8 mouse cellular contexts compared by ENCODE assay signal in the genomic region with DNA sequence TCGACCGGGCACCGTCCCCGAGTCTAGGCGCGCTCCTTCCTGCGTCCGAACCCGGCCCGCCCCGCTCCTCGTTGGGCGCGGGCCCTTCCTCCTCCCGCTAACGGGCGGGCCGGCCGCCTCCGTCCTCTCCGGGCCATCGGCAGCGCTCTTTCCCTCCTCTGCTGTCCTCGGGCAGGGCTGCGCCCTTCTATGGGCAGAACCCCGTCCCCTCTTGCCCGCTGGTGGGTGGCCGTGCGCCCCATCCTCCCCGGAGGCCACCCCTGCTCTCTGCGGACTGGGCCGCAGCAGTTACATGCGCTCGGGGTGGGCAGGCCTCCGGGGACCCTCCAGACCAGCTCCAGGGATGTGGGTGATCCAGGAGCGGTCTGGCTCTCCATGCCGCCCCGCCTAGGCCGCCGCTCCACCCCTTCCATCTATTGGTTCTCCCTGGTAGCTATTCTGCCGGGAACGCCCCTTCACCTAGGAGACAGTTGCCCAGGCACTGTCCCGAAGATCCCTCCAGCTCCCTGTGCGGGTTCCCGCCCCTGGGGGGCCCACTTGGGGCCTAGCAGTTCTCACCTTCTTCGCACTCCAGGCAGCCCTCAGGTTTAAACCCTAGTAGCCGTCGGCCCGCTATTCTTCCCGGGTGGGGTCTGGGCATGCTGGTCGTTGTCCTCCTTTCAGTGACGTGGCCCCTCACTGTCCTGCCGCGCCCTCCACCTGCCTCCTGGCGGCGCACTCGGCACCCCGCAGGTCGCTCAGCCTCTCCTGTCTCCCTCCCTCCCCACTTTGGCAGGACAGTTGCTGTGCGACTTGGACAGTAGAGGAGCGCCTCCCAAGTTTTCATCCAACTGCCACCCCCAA. TPM values are rescaled to one million over a fixed set of nuclear protein-coding genes. Genes with fewer than 3 reads are reported as not detected.
DNase-seq lines count a peak whose midpoint lies in the region; ATAC-seq and TF ChIP-seq lines count a peak whose summit lies in the region.

No protein-coding gene starts in this region.

- no peaks in the 10 kb centered on the region for H3K9me3 ChIP-seq in embryonic facial prominence, embryonic 12.5 days
- H3K9me3 ChIP-seq in limb, embryonic 11.5 days (ENCODE audit: control insufficient read depth, low read length): no peaks in the 10 kb centered on the region
- H3K9me3 ChIP-seq in midbrain, embryonic 13.5 days: no peaks in the 10 kb centered on the region

- no peak for TF ChIP-seq POLR2A in kidney, adult 2 months (IDR thresholded peaks at IDR 0.05; ENCODE audit: low read depth, low read length)

- under 1% methylated on average over 59 of the region's 61 CpGs for WGBS in embryonic facial prominence, embryonic 12.5 days
- under 1% methylated on average over 61 of the region's 61 CpGs for WGBS in kidney, adult 2 months
- 0% methylated on average over 57 of the region's 61 CpGs for WGBS in limb, embryonic 11.5 days
- WGBS in midbrain, embryonic 13.5 days: under 1% methylated on average over 58 of the region's 61 CpGs

- peaks cover 15% of the 10 kb centered on the region for H3K4me1 ChIP-seq in embryonic facial prominence, embryonic 12.5 days
- H3K4me1 ChIP-seq in kidney, adult 2 months (ENCODE audit: control insufficient read depth, insufficient read depth, low read length): peaks cover 8% of the 10 kb centered on the region; the same call in 1 of the 2 replicates
- peaks cover 11% of the 10 kb centered on the region for H3K4me1 ChIP-seq in limb, embryonic 11.5 days (ENCODE audit: control insufficient read depth, insufficient read depth, low read length)
- peaks cover 22% of the 10 kb centered on the region for H3K4me1 ChIP-seq in midbrain, embryonic 13.5 days (replicated peaks)

- peak overlapping the region; percentile 97 for H3K4me3 ChIP-seq in embryonic facial prominence, embryonic 12.5 days
- H3K4me3 ChIP-seq in kidney, adult 2 months (ENCODE audit: insufficient read depth, low read depth, low read length): peak overlapping the region; percentile 75
- peak overlapping the region; percentile 86 for H3K4me3 ChIP-seq in limb, embryonic 11.5 days (ENCODE audit: low read depth, low read length)
- peak overlapping the region; percentile 99 for H3K4me3 ChIP-seq in midbrain, embryonic 13.5 days (replicated peaks)

- peak overlapping the region; percentile 91 for H3K9ac ChIP-seq in embryonic facial prominence, embryonic 12.5 days
- H3K9ac ChIP-seq in limb, embryonic 11.5 days (ENCODE audit: low read length): peak overlapping the region; percentile 81
- peak overlapping the region; percentile 96 for H3K9ac ChIP-seq in midbrain, embryonic 13.5 days (replicated peaks)

- DNase-seq in 3T3-L1 (ENCODE audit: low read depth, low spot score): peak; percentile 95
- DNase-seq in adrenal gland, postnatal 36 days: peak; percentile 94 to 95
- peak; percentile 80 to 85 for DNase-seq in heart, adult 18-20 months
- peak; percentile 92 for DNase-seq in kidney, adult 2 months
- peak; percentile 83 for DNase-seq in limb, embryonic 11.5 days (ENCODE audit: low spot score)
- DNase-seq in spleen, adult 12 weeks (ENCODE audit: low spot score): peak; percentile 86

- peak overlapping the region; percentile 92 for H3K4me2 ChIP-seq in embryonic facial prominence, embryonic 12.5 days (replicated peaks)
- peak overlapping the region; percentile 98 for H3K4me2 ChIP-seq in limb, embryonic 11.5 days (ENCODE audit: low read depth, severe bottlenecking)
- peak overlapping the region; percentile 95 for H3K4me2 ChIP-seq in midbrain, embryonic 13.5 days (replicated peaks)

- H3K27ac ChIP-seq in embryonic facial prominence, embryonic 12.5 days: peak overlapping the region; percentile 86
- H3K27ac ChIP-seq in kidney, adult 2 months (ENCODE audit: insufficient read depth, low read depth, low read length): peak overlapping the region; percentile 28
- H3K27ac ChIP-seq in limb, embryonic 11.5 days (replicated peaks; ENCODE audit: low read depth, low read length): peak overlapping the region; percentile 74
- H3K27ac ChIP-seq in midbrain, embryonic 13.5 days: peak overlapping the region; percentile 89

- H3K27me3 ChIP-seq in embryonic facial prominence, embryonic 12.5 days: no peaks in the 10 kb centered on the region
- H3K27me3 ChIP-seq in kidney, adult 2 months (replicated peaks; ENCODE audit: control insufficient read depth, insufficient read depth, low read length): no peaks in the 10 kb centered on the region
- no peaks in the 10 kb centered on the region for H3K27me3 ChIP-seq in limb, embryonic 11.5 days (ENCODE audit: control insufficient read depth, insufficient read depth, low read length)
- H3K27me3 ChIP-seq in midbrain, embryonic 13.5 days: 0 out of 2 replicates have a peak, but pooled peaks cover 3% of the 10 kb centered on the region

- ATAC-seq in embryonic facial prominence, embryonic 12.5 days (ENCODE audit: insufficient number of reproducible peaks, insufficient read depth, low FRiP score, low TSS enrichment): peak; percentile 89
- ATAC-seq in limb, embryonic 11.5 days (ENCODE audit: insufficient number of reproducible peaks, low FRiP score, low TSS enrichment, low read depth): peak; percentile 85
- peak; percentile 90 for ATAC-seq in midbrain, embryonic 13.5 days

- no peak for TF ChIP-seq CTCF in kidney, adult 2 months (conservative IDR thresholded peaks at IDR 0.05; ENCODE audit: insufficient read depth, insufficient read length, low read depth, low read length)

- H3K36me3 ChIP-seq in embryonic facial prominence, embryonic 12.5 days: peaks cover 32% of the 10 kb centered on the region
- no peaks in the 10 kb centered on the region for H3K36me3 ChIP-seq in kidney, adult 2 months (ENCODE audit: control insufficient read depth, insufficient read depth, low read length)
- H3K36me3 ChIP-seq in limb, embryonic 11.5 days (ENCODE audit: control insufficient read depth, insufficient read depth, low read length): peaks cover 21% of the 10 kb centered on the region
- peaks cover 34% of the 10 kb centered on the region for H3K36me3 ChIP-seq in midbrain, embryonic 13.5 days

RNA-seq across cellular contexts. Expression of gene Odf2, which starts 1.2 kb away (rescaled TPM):
- total RNA-seq in adrenal gland, postnatal 36 days (2021): 10 to 100 TPM; 35.4 to 36.0 TPM
- 88.2 and 89.2 TPM in 2 replicates for polyA plus RNA-seq in embryonic facial prominence, embryonic 12.5 days (2016; fragmentation: Nextera tagmentation; extraction: Ambion mirVana)
- 10 to 100 TPM; 15.0 to 21.8 TPM for total RNA-seq in heart, adult 18-20 months (2021)
- polyA plus RNA-seq in kidney, adult 2 months (2012; rRNA removed): 17.6 and 21.5 TPM in 2 replicates
- 80.5 and 91.8 TPM in 2 replicates for polyA plus RNA-seq in limb, embryonic 11.5 days (2014; fragmentation: Nextera tagmentation; extraction: Ambion mirVana)
- 74.4 and 76.0 TPM in 2 replicates for polyA plus RNA-seq in midbrain, embryonic 13.5 days (2015; fragmentation: Nextera tagmentation; extraction: Ambion mirVana)

RNA-seq across cellular contexts. Expression of gene Cercam, which starts 21.2 kb away (rescaled TPM):
- 10 to 100 TPM; 11.6 to 15.8 TPM for total RNA-seq in adrenal gland, postnatal 36 days (2021)
- 16.4 and 17.5 TPM in 2 replicates for polyA plus RNA-seq in embryonic facial prominence, embryonic 12.5 days (2016; fragmentation: Nextera tagmentation; extraction: Ambion mirVana)
- 1 to 10 TPM; 1.9 to 2.7 TPM for total RNA-seq in heart, adult 18-20 months (2021)
- 2.3 and 3.3 TPM in 2 replicates for polyA plus RNA-seq in kidney, adult 2 months (2012; rRNA removed)
- 8.4 and 8.7 TPM in 2 replicates for polyA plus RNA-seq in limb, embryonic 11.5 days (2014; fragmentation: Nextera tagmentation; extraction: Ambion mirVana)
- polyA plus RNA-seq in midbrain, embryonic 13.5 days (2015; fragmentation: Nextera tagmentation; extraction: Ambion mirVana): 14.6 and 20.7 TPM in 2 replicates

RNA-seq across cellular contexts. Expression of gene Gle1, which starts 45.0 kb away (rescaled TPM):
- total RNA-seq in adrenal gland, postnatal 36 days (2021): 10 to 100 TPM; 29.8 to 32.1 TPM
- polyA plus RNA-seq in embryonic facial prominence, embryonic 12.5 days (2016; fragmentation: Nextera tagmentation; extraction: Ambion mirVana): 69.3 and 72.3 TPM in 2 replicates
- 10 to 100 TPM; 22.7 to 24.7 TPM for total RNA-seq in heart, adult 18-20 months (2021)
- polyA plus RNA-seq in kidney, adult 2 months (2012; rRNA removed): 21.1 and 25.4 TPM in 2 replicates
- polyA plus RNA-seq in limb, embryonic 11.5 days (2014; fragmentation: Nextera tagmentation; extraction: Ambion mirVana): 65.2 and 70.4 TPM in 2 replicates
- 78.1 and 78.8 TPM in 2 replicates for polyA plus RNA-seq in midbrain, embryonic 13.5 days (2015; fragmentation: Nextera tagmentation; extraction: Ambion mirVana)

Comparison
In these comparisons a context has a peak if more than half of its experiments do, and no peak if none do; other contexts are left out.
1. Peak in every context shown above with its lines: DNase-seq, ATAC-seq, H3K4me3 ChIP-seq and H3K27ac ChIP-seq.
2. H3K27ac ChIP-seq: peak in every context shown above with its lines; median percentile 89 in midbrain, embryonic 13.5 days; 86 in embryonic facial prominence, embryonic 12.5 days; 74 in limb, embryonic 11.5 days; 28 in kidney, adult 2 months.